Mouse (Mus musculus): Measurements from ENCODE around the gene Spata5. TPM values are rescaled to one million over a fixed set of nuclear protein-coding genes. Genes with fewer than 3 reads are reported as not detected.

Spata5 gene
- total RNA-seq, 2 experiments from 2014 or later = 2.5 to 22.2 TPM

GRCm38 (mm10) chr3:37418961-37419457 is 687 bp upstream of the Spata5 start:
- peak; percentile 31 for ATAC-seq (replicated peaks; ENCODE audit: low FRiP score, poor library complexity, severe bottlenecking)

- ATAC-seq (replicated peaks; ENCODE audit: low FRiP score, poor library complexity, severe bottlenecking) = peak; percentile 73
Observed at GRCm38 (mm10) chr3:37420072-37420471, 376 bp downstream of the Spata5 start, which contains the start of gene Nudt6. Gene Nudt6, minus strand, starts transcription at chr3:37420211.

- peak; percentile 28; the same call in 1 of the 2 replicates for ATAC-seq (replicated peaks; ENCODE audit: low FRiP score, poor library complexity, severe bottlenecking)
Observed at GRCm38 (mm10) chr3:37420641-37421040, 945 bp downstream of the Spata5 start.

- ATAC-seq (replicated peaks; ENCODE audit: low FRiP score, poor library complexity, severe bottlenecking) = no peak
Observed at GRCm38 (mm10) chr3:37421179-37421578, 1.5 kb downstream of the Spata5 start.

GRCm38 (mm10) chr3:37426069-37426468 is 6.4 kb downstream of the Spata5 start:
- ATAC-seq (replicated peaks; ENCODE audit: low FRiP score, poor library complexity, severe bottlenecking) = no peak

- ATAC-seq (replicated peaks; ENCODE audit: low FRiP score, poor library complexity, severe bottlenecking) = peak; percentile 55; the same call in 1 of the 2 replicates
Observed at GRCm38 (mm10) chr3:37430359-37430758, 10.7 kb downstream of the Spata5 start.

- no peak for ATAC-seq (replicated peaks; ENCODE audit: low FRiP score, poor library complexity, severe bottlenecking)
Observed at GRCm38 (mm10) chr3:37439770-37440169, 20.1 kb downstream of the Spata5 start.

GRCm38 (mm10) chr3:37443409-37443808 is 23.7 kb downstream of the Spata5 start:
- ATAC-seq (replicated peaks; ENCODE audit: low FRiP score, poor library complexity, severe bottlenecking) = no peak

GRCm38 (mm10) chr3:37455992-37456391 is 36.3 kb downstream of the Spata5 start:
- no peak for ATAC-seq (replicated peaks; ENCODE audit: low FRiP score, poor library complexity, severe bottlenecking)

- ATAC-seq (replicated peaks; ENCODE audit: low FRiP score, poor library complexity, severe bottlenecking) = 0 out of 2 replicates have a peak, but pooled peaks have one; percentile 46
Observed at GRCm38 (mm10) chr3:37468170-37468569, 48.5 kb downstream of the Spata5 start.

GRCm38 (mm10) chr3:37469353-37469752 is 49.7 kb downstream of the Spata5 start:
- ATAC-seq (replicated peaks; ENCODE audit: low FRiP score, poor library complexity, severe bottlenecking) = no peak

- no peak for ATAC-seq (replicated peaks; ENCODE audit: low FRiP score, poor library complexity, severe bottlenecking)
Observed at GRCm38 (mm10) chr3:37470867-37471266, 51.2 kb downstream of the Spata5 start.

GRCm38 (mm10) chr3:37472461-37472860 is 52.8 kb downstream of the Spata5 start:
- ATAC-seq (replicated peaks; ENCODE audit: low FRiP score, poor library complexity, severe bottlenecking) = no peak

- no peak for ATAC-seq (replicated peaks; ENCODE audit: low FRiP score, poor library complexity, severe bottlenecking)
Observed at GRCm38 (mm10) chr3:37476485-37476884, 56.8 kb downstream of the Spata5 start.

GRCm38 (mm10) chr3:37477438-37478188 is 57.9 kb downstream of the Spata5 start:
- ATAC-seq (replicated peaks; ENCODE audit: low FRiP score, poor library complexity, severe bottlenecking) = peak; percentile 69

- ATAC-seq (replicated peaks; ENCODE audit: low FRiP score, poor library complexity, severe bottlenecking) = no peak
Observed at GRCm38 (mm10) chr3:37479771-37480170, 60.1 kb downstream of the Spata5 start.

- ATAC-seq (replicated peaks; ENCODE audit: low FRiP score, poor library complexity, severe bottlenecking) = no peak
Observed at GRCm38 (mm10) chr3:37481295-37481694, 61.6 kb downstream of the Spata5 start.

- ATAC-seq (replicated peaks; ENCODE audit: low FRiP score, poor library complexity, severe bottlenecking) = no peak
Observed at GRCm38 (mm10) chr3:37482720-37483119, 63.0 kb downstream of the Spata5 start.

- no peak for ATAC-seq (replicated peaks; ENCODE audit: low FRiP score, poor library complexity, severe bottlenecking)
Observed at GRCm38 (mm10) chr3:37483709-37484265, 64.1 kb downstream of the Spata5 start.

- ATAC-seq (replicated peaks; ENCODE audit: low FRiP score, poor library complexity, severe bottlenecking) = no peak
Observed at GRCm38 (mm10) chr3:37487639-37488038, 67.9 kb downstream of the Spata5 start.

- no peak for ATAC-seq (replicated peaks; ENCODE audit: low FRiP score, poor library complexity, severe bottlenecking)
Observed at GRCm38 (mm10) chr3:37488173-37488572, 68.5 kb downstream of the Spata5 start.

All from erythroblast, adult 5-6 weeks (primary cell).